Mouse (Mus musculus): ENCODE results near the gene Gstm6. TPM values are rescaled to one million over a fixed set of nuclear protein-coding genes. Genes with fewer than 3 reads are reported as not detected.
"Not testable (repeated sequence)": the region's sequence is repeated elsewhere in the genome, so short reads cannot be mapped to it uniquely, and the experiment has no call there.

Gene Gstm6
- 3.9 and 4.1 TPM in 2 replicates for polyA plus RNA-seq (2015; fragmentation: Nextera tagmentation; extraction: Ambion mirVana)

- H3K36me3 ChIP-seq (ENCODE audit: control insufficient read depth, insufficient read depth, low read length): no peaks in the 10 kb centered on the region
- no peaks in the 10 kb centered on the region for H3K9me3 ChIP-seq (ENCODE audit: control insufficient read depth, low read length)
- 17% methylated on average over 20 of the region's 20 CpGs for WGBS
- H3K4me2 ChIP-seq (ENCODE audit: low read depth, low read length): peak within 1 kb of the TSS; percentile 38
- H3K4me1 ChIP-seq (replicated peaks; ENCODE audit: control insufficient read depth, insufficient read depth, low read length): no peaks in the 10 kb centered on the region
- no peak within 1 kb of the TSS for H3K9ac ChIP-seq (ENCODE audit: low read length)
- H3K27me3 ChIP-seq (ENCODE audit: control insufficient read depth, insufficient read depth, low read depth, low read length): no peaks in the 10 kb centered on the region
- H3K27ac ChIP-seq (ENCODE audit: low read length): no peak within 1 kb of the TSS
- H3K4me3 ChIP-seq (ENCODE audit: low read length): peak within 1 kb of the TSS; percentile 6
- ATAC-seq (ENCODE audit: low read depth): peak; percentile 66
These were observed at the start of gene Gstm6 for GRCm38 (mm10) chr3:107943239-107943990. Gstm6 (minus strand) TSS chr3:107943749.

GRCm38 (mm10) chr3:107986041-107986562 is 42.6 kb upstream of the Gstm6 start, which contains the start of gene Gstm2:
Gstm2 (minus strand) TSS chr3:107986453.
- Histone ChIP-seq H3K9ac (ENCODE audit: low read length) (peak within 1 kb of the TSS; percentile 55), H3K4me2 (ENCODE audit: low read depth, low read length) (peak within 1 kb of the TSS; percentile 48), H3K9me3 (ENCODE audit: control insufficient read depth, low read length) (no peaks in the 10 kb centered on the region), H3K4me1 (replicated peaks; ENCODE audit: control insufficient read depth, insufficient read depth, low read length) (peaks cover 11% of the 10 kb centered on the region), H3K27me3 (ENCODE audit: control insufficient read depth, insufficient read depth, low read depth, low read length) (no peaks in the 10 kb centered on the region), H3K4me3 (ENCODE audit: low read length) (peak within 1 kb of the TSS; percentile 39), H3K27ac (ENCODE audit: low read length) (peak within 1 kb of the TSS; percentile 84), H3K36me3 (ENCODE audit: control insufficient read depth, insufficient read depth, low read length) (no peaks in the 10 kb centered on the region)
- ATAC-seq (ENCODE audit: low read depth): peak; percentile 97
- 24% methylated on average over 8 of the region's 8 CpGs for WGBS

GRCm38 (mm10) chr3:107985141-107985540 is 41.6 kb upstream of the Gstm6 start:
- Histone ChIP-seq H3K4me1 (replicated peaks; ENCODE audit: control insufficient read depth, insufficient read depth, low read length) (peaks cover 11% of the 10 kb centered on the region), H3K4me2 (ENCODE audit: low read depth, low read length) (peak overlapping the region; percentile 48), H3K4me3 (ENCODE audit: low read length) (peak overlapping the region; percentile 39; the same call in 1 of the 2 replicates), H3K27ac (ENCODE audit: low read length) (peak overlapping the region; percentile 84; the same call in 1 of the 2 replicates)
- not testable (repeated sequence) for H3K27me3 ChIP-seq (ENCODE audit: control insufficient read depth, insufficient read depth, low read depth, low read length); H3K9ac ChIP-seq (ENCODE audit: low read length); ATAC-seq (ENCODE audit: low read depth); H3K36me3 ChIP-seq (ENCODE audit: control insufficient read depth, insufficient read depth, low read length); H3K9me3 ChIP-seq (ENCODE audit: control insufficient read depth, low read length)
- WGBS: 100% methylated on average over 2 of the region's 2 CpGs

- no peaks in the 10 kb centered on the region for H3K27me3 ChIP-seq (ENCODE audit: control insufficient read depth, insufficient read depth, low read depth, low read length)
- ATAC-seq (ENCODE audit: low read depth): no peak
- H3K9ac ChIP-seq (ENCODE audit: low read length): no peak overlapping the region
- no peaks in the 10 kb centered on the region for H3K36me3 ChIP-seq (ENCODE audit: control insufficient read depth, insufficient read depth, low read length)
- no peak overlapping the region for H3K27ac ChIP-seq (ENCODE audit: low read length)
- peaks cover 11% of the 10 kb centered on the region for H3K4me1 ChIP-seq (replicated peaks; ENCODE audit: control insufficient read depth, insufficient read depth, low read length)
- H3K9me3 ChIP-seq (ENCODE audit: control insufficient read depth, low read length): no peaks in the 10 kb centered on the region
- H3K4me3 ChIP-seq (ENCODE audit: low read length): no peak overlapping the region
- 66% methylated on average over 5 of the region's 5 CpGs for WGBS
- no peak overlapping the region for H3K4me2 ChIP-seq (ENCODE audit: low read depth, low read length)
These were observed 40.9 kb upstream of the Gstm6 start for GRCm38 (mm10) chr3:107984471-107984870.

GRCm38 (mm10) chr3:107983771-107984170 is 40.2 kb upstream of the Gstm6 start:
- H3K4me1 ChIP-seq (replicated peaks; ENCODE audit: control insufficient read depth, insufficient read depth, low read length): peaks cover 11% of the 10 kb centered on the region
- no peaks in the 10 kb centered on the region for H3K27me3 ChIP-seq (ENCODE audit: control insufficient read depth, insufficient read depth, low read depth, low read length)
- no peaks in the 10 kb centered on the region for H3K36me3 ChIP-seq (ENCODE audit: control insufficient read depth, insufficient read depth, low read length)
- H3K9me3 ChIP-seq (ENCODE audit: control insufficient read depth, low read length): no peaks in the 10 kb centered on the region
- no peak for ATAC-seq (ENCODE audit: low read depth)
- WGBS: 30% methylated on average over 3 of the region's 3 CpGs
- no peak overlapping the region for H3K27ac ChIP-seq (ENCODE audit: low read length)
- H3K4me2 ChIP-seq (ENCODE audit: low read depth, low read length): no peak overlapping the region
- H3K4me3 ChIP-seq (ENCODE audit: low read length): no peak overlapping the region
- H3K9ac ChIP-seq (ENCODE audit: low read length): no peak overlapping the region

GRCm38 (mm10) chr3:107982726-107983125 is 39.2 kb upstream of the Gstm6 start:
- H3K27me3 ChIP-seq (ENCODE audit: control insufficient read depth, insufficient read depth, low read depth, low read length): no peaks in the 10 kb centered on the region
- no peak overlapping the region for H3K27ac ChIP-seq (ENCODE audit: low read length)
- ATAC-seq (ENCODE audit: low read depth): no peak
- H3K36me3 ChIP-seq (ENCODE audit: control insufficient read depth, insufficient read depth, low read length): no peaks in the 10 kb centered on the region
- H3K4me3 ChIP-seq (ENCODE audit: low read length): no peak overlapping the region
- H3K9ac ChIP-seq (ENCODE audit: low read length): no peak overlapping the region
- peaks cover 11% of the 10 kb centered on the region for H3K4me1 ChIP-seq (replicated peaks; ENCODE audit: control insufficient read depth, insufficient read depth, low read length)
- 85% methylated on average over 6 of the region's 6 CpGs for WGBS
- no peak overlapping the region for H3K4me2 ChIP-seq (ENCODE audit: low read depth, low read length)
- H3K9me3 ChIP-seq (ENCODE audit: control insufficient read depth, low read length): no peaks in the 10 kb centered on the region

- peaks cover 11% of the 10 kb centered on the region for H3K4me1 ChIP-seq (replicated peaks; ENCODE audit: control insufficient read depth, insufficient read depth, low read length)
- no peak overlapping the region for H3K4me3 ChIP-seq (ENCODE audit: low read length)
- H3K9me3 ChIP-seq (ENCODE audit: control insufficient read depth, low read length): no peaks in the 10 kb centered on the region
- no peak overlapping the region for H3K9ac ChIP-seq (ENCODE audit: low read length)
- ATAC-seq (ENCODE audit: low read depth): no peak
- no peak overlapping the region for H3K27ac ChIP-seq (ENCODE audit: low read length)
- no peaks in the 10 kb centered on the region for H3K27me3 ChIP-seq (ENCODE audit: control insufficient read depth, insufficient read depth, low read depth, low read length)
- 73% methylated on average over 3 of the region's 3 CpGs for WGBS
- no peaks in the 10 kb centered on the region for H3K36me3 ChIP-seq (ENCODE audit: control insufficient read depth, insufficient read depth, low read length)
- no peak overlapping the region for H3K4me2 ChIP-seq (ENCODE audit: low read depth, low read length)
These were observed 37.7 kb upstream of the Gstm6 start for GRCm38 (mm10) chr3:107981261-107981660.

- 63% methylated on average over 3 of the region's 3 CpGs for WGBS
- Histone ChIP-seq H3K27me3 (ENCODE audit: control insufficient read depth, insufficient read depth, low read depth, low read length) (no peaks in the 10 kb centered on the region), H3K4me1 (replicated peaks; ENCODE audit: control insufficient read depth, insufficient read depth, low read length) (no peaks in the 10 kb centered on the region)
These were observed 34.1 kb upstream of the Gstm6 start for GRCm38 (mm10) chr3:107977691-107978090.

GRCm38 (mm10) chr3:107974237-107974636 is 30.7 kb upstream of the Gstm6 start:
- Histone ChIP-seq H3K27ac (ENCODE audit: low read length) (no peak overlapping the region), H3K4me2 (ENCODE audit: low read depth, low read length) (no peak overlapping the region), H3K27me3 (ENCODE audit: control insufficient read depth, insufficient read depth, low read depth, low read length) (no peaks in the 10 kb centered on the region; the same call in 1 of the 2 replicates), H3K4me1 (replicated peaks; ENCODE audit: control insufficient read depth, insufficient read depth, low read length) (no peaks in the 10 kb centered on the region), H3K4me3 (ENCODE audit: low read length) (no peak overlapping the region), H3K36me3 (ENCODE audit: control insufficient read depth, insufficient read depth, low read length) (no peaks in the 10 kb centered on the region), H3K9ac (ENCODE audit: low read length) (no peak overlapping the region), H3K9me3 (ENCODE audit: control insufficient read depth, low read length) (no peaks in the 10 kb centered on the region)
- WGBS: 89% methylated on average over 1 of the region's 1 CpGs
- no peak for ATAC-seq (ENCODE audit: low read depth)

More at GRCm38 (mm10) chr3:107977691-107978090, 34.1 kb upstream of the Gstm6 start:
- ATAC-seq (ENCODE audit: low read depth): no peak
- H3K36me3 ChIP-seq (ENCODE audit: control insufficient read depth, insufficient read depth, low read length): no peaks in the 10 kb centered on the region
- H3K9me3 ChIP-seq (ENCODE audit: control insufficient read depth, low read length): no peaks in the 10 kb centered on the region
- H3K9ac ChIP-seq (ENCODE audit: low read length): no peak overlapping the region
- H3K4me3 ChIP-seq (ENCODE audit: low read length): no peak overlapping the region
- H3K4me2 ChIP-seq (ENCODE audit: low read depth, low read length): no peak overlapping the region
- H3K27ac ChIP-seq (ENCODE audit: low read length): no peak overlapping the region

All from lung, embryonic 16.5 days (tissue).